Mouse (Mus musculus) kidney, embryonic 14.5 days (tissue): ENCODE measurements at regions not wholly inside any gene's neighbourhood (a gene's known extent, or its start where the extent isn't known, plus 50 kb on each side); places are given as distances from the start of the nearest gene placed in this dataset.
A peak's percentile ranks its signal among the peaks of the same experiment; 100 is the strongest.

ENCODE experiments used
- ATAC-seq: fragments of 200-750 bp; cut with Nextera tagmentation; 2 replicates; pipeline ENCODE4 v1.8.0; 2017; ENCODE audit warnings: moderate number of reproducible peaks, mild to moderate bottlenecking, moderate TSS enrichment, moderate library complexity; ENCODE audit not compliant: low FRiP score, low TSS enrichment
- H3K27ac ChIP-seq: fragments of 300-500 bp; sonication (generic); 2 replicates; pipeline ENCODE4 v1.5.1; 2014; ENCODE audit warnings: low read depth, mild to moderate bottlenecking, low read length, moderate library complexity, mixed read lengths
- H3K27me3 ChIP-seq: fragments of 300-500 bp; sonication (generic); 2 replicates; pipeline ENCODE4 v1.6.1; 2014; ENCODE audit warnings: mild to moderate bottlenecking, low read length; ENCODE audit not compliant: control insufficient read depth, insufficient read depth
- H3K36me3 ChIP-seq: fragments of 300-500 bp; sonication (generic); 2 replicates; pipeline ENCODE4 v1.6.1; 2014; ENCODE audit warnings: low read length, mixed read lengths; ENCODE audit not compliant: control insufficient read depth, insufficient read depth
- H3K4me1 ChIP-seq: fragments of 300-500 bp; sonication (generic); 2 replicates; pipeline ENCODE4 v1.6.1; 2014; ENCODE audit warnings: low read length, mixed read lengths; ENCODE audit not compliant: control insufficient read depth, insufficient read depth
- H3K4me2 ChIP-seq: fragments of 300-500 bp; sonication (generic); replicated peaks from 2 replicates; pipeline ENCODE4 v1.6.1; 2014; ENCODE audit warnings: low read depth, mild to moderate bottlenecking, low read length
- H3K4me3 ChIP-seq: fragments of 300-500 bp; sonication (generic); 2 replicates; pipeline ENCODE4 v1.5.1; 2014; ENCODE audit warnings: mild to moderate bottlenecking, low read length
- H3K9ac ChIP-seq: fragments of 300-500 bp; sonication (generic); 2 replicates; pipeline ENCODE4 v1.6.1; 2014; ENCODE audit warnings: low read depth, mild to moderate bottlenecking, low read length, moderate library complexity
- H3K9me3 ChIP-seq: fragments of 300-500 bp; sonication (generic); 2 replicates; pipeline ENCODE4 v1.6.1; 2016; ENCODE audit warnings: low read length; ENCODE audit not compliant: control insufficient read depth
- WGBS: fragments of 180-500 bp; shearing (Covaris S2); extraction: QIAGEN DNeasy Blood & Tissue Kit; methylation state at CpG from one replicate; pipeline ENCODE4 v1.1.7; 2014; 5-methylcytosine and 5-hydroxymethylcytosine counted together

DNA sequence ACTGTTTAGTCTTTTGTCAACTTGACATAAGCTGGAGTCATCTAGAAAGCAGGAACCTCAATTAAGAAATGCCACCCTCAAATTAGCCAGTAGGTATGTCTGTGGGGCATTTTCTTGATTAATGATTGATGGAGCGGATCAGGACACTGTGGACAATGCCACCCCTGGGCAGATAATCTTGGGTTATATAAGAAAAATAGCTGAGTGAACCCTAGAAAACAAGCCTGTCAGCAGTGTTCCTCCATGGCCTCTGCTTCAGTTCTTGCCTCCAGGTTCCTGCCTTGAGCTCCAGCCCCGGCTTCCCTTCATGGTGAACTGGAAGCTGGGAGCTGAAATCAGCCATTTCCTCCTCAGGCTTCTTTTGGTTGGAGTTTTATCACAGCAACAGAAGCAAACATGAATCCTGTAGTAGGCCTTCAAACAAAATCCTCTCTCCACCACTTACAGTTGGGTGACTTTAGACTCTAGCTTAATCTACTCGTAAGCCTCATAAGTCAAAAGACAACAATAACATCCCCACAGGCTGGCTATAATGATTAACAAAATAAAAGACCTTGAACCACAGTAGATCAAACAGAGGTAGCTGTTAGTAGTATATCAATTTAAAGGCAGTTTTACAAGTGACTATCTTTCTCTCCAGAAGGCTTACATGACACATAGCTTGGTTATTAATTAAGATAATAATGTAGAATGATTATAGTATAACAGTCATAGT is 61.1 kb upstream of the Usp24 start:
- no peak overlapping the region for H3K9ac ChIP-seq
- no peaks in the 10 kb centered on the region for H3K27me3 ChIP-seq
- H3K27ac ChIP-seq, result no peak overlapping the region
- H3K36me3 ChIP-seq, result no peaks in the 10 kb centered on the region
- 78% methylated on average over 3 of the region's 3 CpGs for WGBS
- no peaks in the 10 kb centered on the region for H3K9me3 ChIP-seq
- no peak overlapping the region for H3K4me2 ChIP-seq
- no peak for ATAC-seq
- H3K4me3 ChIP-seq, result no peak overlapping the region
- H3K4me1 ChIP-seq, result 0 out of 2 replicates have a peak, but pooled peaks cover 6% of the 10 kb centered on the region

DNA sequence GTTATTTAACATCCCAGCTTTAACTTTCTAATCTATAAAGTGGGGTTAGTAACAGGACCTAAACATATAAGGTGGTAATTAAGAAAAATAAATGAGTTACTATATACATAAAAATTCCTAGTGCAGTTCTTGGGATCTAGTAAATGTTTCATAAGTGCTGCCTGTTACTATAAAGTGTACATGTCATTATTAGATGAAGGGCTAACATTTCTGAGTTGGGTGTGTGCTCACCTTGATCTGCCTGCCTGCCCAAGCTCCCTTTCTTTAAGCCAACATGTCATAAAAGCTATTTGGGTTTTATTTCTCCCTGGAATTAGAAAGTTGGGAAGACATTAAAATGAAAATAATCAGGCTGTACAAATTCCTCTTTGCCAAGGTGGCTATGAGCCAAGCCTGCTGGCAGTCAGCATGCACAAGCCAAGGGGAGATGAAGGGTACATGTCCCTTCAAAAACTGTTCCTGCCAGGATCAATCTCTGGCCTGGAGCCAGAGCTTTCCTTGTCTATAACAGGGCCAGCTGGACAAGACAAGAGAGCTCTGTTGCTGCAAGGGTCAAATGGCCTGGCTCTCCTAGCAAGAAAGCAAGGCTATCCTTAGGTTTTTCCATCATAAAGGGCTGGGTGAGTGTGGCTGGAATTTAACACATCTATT is 59.9 kb upstream of the Usp24 start:
- no peak for ATAC-seq
- no peak overlapping the region for H3K27ac ChIP-seq
- H3K4me3 ChIP-seq, result no peak overlapping the region
- H3K9me3 ChIP-seq, result no peaks in the 10 kb centered on the region
- no peak overlapping the region for H3K4me2 ChIP-seq
- no peaks in the 10 kb centered on the region for H3K27me3 ChIP-seq
- H3K4me1 ChIP-seq, result 0 out of 2 replicates have a peak, but pooled peaks cover 6% of the 10 kb centered on the region
- H3K36me3 ChIP-seq, result no peaks in the 10 kb centered on the region
- no peak overlapping the region for H3K9ac ChIP-seq

DNA sequence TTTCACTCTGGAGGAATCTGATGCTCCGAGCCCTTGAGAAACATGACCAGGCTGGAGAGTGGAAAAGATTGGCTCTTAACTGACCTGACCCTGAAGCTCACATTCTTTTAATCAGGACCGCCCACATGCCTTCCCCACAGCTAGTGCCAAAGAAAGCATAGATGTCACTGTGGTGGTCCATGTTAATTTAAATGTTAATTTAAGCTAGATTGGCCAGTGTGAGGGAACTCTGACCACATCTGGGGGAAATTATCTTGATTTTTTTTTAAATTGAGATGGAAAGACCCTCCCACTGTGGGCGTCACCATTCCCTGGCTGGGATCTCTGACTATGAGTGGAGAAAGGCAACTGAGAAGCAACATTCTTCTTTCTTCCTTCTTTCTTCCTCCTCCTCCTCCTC is 54.6 kb upstream of the Usp24 start:
- peak; percentile 69 for ATAC-seq

DNA sequence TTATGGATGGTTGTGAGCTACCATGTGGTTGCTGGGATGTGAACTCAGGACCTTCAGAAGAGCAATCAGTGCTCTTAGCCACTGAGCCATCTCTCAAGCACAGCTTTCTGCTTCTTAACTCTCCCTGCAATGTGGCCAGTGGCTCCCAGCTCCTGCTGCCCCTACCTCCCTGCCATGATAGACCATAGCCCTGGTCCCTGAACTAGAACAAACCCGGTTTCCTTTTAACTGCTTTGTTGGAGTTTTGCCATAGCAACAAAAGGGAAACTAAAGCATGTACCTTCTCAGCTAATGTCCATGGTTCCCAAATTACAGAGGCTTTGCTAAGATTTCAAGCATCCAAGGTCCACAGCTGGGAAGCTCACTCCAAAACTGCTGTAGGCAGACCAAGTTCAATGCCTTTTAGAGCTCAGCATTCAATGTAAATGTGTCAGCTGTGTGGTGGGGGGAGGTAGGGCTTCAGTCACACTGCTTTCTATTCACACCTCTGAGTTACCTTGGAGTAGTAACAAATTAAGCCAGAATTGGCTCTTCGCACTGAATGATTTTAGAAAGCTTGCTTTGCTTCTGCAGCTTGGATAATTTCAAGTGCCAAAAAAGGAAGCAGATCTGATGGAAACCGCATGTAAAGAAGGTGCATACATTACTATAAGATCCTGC is 54.0 kb upstream of the Usp24 start:
- Histone ChIP-seq H3K9me3 (no peaks in the 10 kb centered on the region), H3K27ac (no peak overlapping the region), H3K4me1 (no peaks in the 10 kb centered on the region), H3K27me3 (no peaks in the 10 kb centered on the region), H3K4me2 (no peak overlapping the region), H3K9ac (no peak overlapping the region), H3K36me3 (no peaks in the 10 kb centered on the region), H3K4me3 (no peak overlapping the region)
- WGBS, result 74% methylated on average over 3 of the region's 3 CpGs
- ATAC-seq, result no peak

More for the DNA sequence above, 54.6 kb upstream of the Usp24 start:
- Histone ChIP-seq H3K4me1 (0 out of 2 replicates have a peak, but pooled peaks cover under 1% of the 10 kb centered on the region), H3K27ac (no peak overlapping the region), H3K4me2 (no peak overlapping the region), H3K27me3 (no peaks in the 10 kb centered on the region), H3K9ac (no peak overlapping the region), H3K9me3 (no peaks in the 10 kb centered on the region), H3K36me3 (no peaks in the 10 kb centered on the region), H3K4me3 (no peak overlapping the region)
- 63% methylated on average over 3 of the region's 3 CpGs for WGBS

DNA sequence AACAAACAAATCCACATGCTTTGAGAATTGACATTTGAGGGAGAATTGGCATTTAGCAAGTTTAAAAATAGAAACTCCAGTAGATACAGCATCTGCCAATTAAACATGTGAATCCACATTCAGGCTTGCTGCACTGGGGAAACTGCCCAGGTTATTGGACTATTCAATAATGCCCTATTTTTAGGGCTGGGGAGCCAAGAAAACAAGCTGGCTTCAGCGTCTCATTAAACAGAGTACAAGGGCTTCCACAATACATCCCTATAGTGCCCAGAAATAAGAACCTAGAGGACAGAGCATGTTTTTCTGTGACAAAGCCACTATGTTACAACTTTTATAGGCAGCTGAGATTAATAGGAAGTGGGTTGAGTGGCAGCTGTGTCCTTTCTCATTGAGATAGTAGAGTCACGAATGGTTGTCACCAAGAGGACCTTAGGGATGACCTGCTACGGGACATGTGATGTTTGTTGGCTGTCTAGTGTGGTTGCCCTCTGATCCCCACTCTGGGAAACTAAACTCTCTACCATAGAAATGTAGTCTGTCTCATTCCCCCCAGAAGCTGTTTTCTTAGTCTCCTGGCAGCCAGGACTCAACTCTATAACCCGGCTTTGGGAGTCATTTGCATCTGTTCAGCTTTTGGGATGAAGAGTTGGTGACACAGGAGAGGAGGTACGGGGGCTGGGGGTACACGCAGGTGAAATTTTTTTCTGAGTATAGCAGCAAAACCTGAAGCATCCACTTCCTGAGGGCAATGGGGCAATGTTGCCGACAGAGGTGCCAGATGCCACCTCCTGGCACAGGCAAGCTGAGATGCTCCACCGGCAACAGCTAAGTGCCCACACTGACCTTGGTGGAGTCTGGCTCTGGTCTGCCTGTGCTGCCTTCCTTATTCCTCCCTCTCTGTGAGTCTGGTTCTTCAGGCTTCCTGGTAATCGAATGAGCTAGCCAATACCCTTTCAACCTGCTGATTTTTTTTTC is 53.0 kb upstream of the Usp24 start:
- Histone ChIP-seq H3K4me2 (no peak overlapping the region), H3K27ac (0 out of 2 replicates have a peak overlapping the region, but pooled peaks have one; percentile 7), H3K9me3 (no peaks in the 10 kb centered on the region), H3K27me3 (no peaks in the 10 kb centered on the region), H3K36me3 (no peaks in the 10 kb centered on the region), H3K4me1 (no peaks in the 10 kb centered on the region), H3K4me3 (no peak overlapping the region), H3K9ac (no peak overlapping the region)
- WGBS, result 73% methylated on average over 9 of the region's 9 CpGs
- no peak for ATAC-seq
